Mouse (Mus musculus): Measurements from ENCODE around the gene Dedd. TPM values are rescaled to one million over a fixed set of nuclear protein-coding genes. Genes with fewer than 3 reads are reported as not detected.

The Dedd gene
- polyA plus RNA-seq, 1 experiment = 25.7 TPM

GRCm38 (mm10) chr1:171329433-171330215 is 679 bp downstream of the Dedd start:
- 3% methylated on average over 43 of the region's 61 CpGs for WGBS
- peaks cover 3% of the 10 kb centered on the region for H3K4me1 ChIP-seq (ENCODE audit: control insufficient read depth, insufficient read depth, insufficient read length)

GRCm38 (mm10) chr1:171330216-171330560 is 1.2 kb downstream of the Dedd start:
- Histone ChIP-seq H3K27ac (ENCODE audit: insufficient read depth, low read length) (peak overlapping the region; percentile 37; the same call in 1 of the 2 replicates), H3K36me3 (ENCODE audit: control insufficient read depth, insufficient read depth, low read length) (no peaks in the 10 kb centered on the region), H3K27me3 (ENCODE audit: control insufficient read depth, insufficient read depth, low read length) (no peaks in the 10 kb centered on the region), H3K4me3 (ENCODE audit: extremely low read depth, insufficient read depth, insufficient read length) (peak overlapping the region; percentile 71), H3K4me1 (ENCODE audit: control insufficient read depth, insufficient read depth, insufficient read length) (peaks cover 3% of the 10 kb centered on the region)
- WGBS = 6% methylated on average over 4 of the region's 4 CpGs
- TF ChIP-seq CTCF (IDR thresholded peaks at IDR 0.05; ENCODE audit: extremely low read depth, insufficient read depth, insufficient read length, insufficient replicate concordance) (no peak), POLR2A (IDR thresholded peaks at IDR 0.05; ENCODE audit: low read depth, low read length) (no peak)
- DNase-seq (ENCODE audit: low read depth in 1 of 2, low spot score in 2 of 2) = peak in 1 of 2 experiments; percentile 19

More at GRCm38 (mm10) chr1:171329433-171330215, 679 bp downstream of the Dedd start:
- Histone ChIP-seq H3K36me3 (ENCODE audit: control insufficient read depth, insufficient read depth, low read length) (no peaks in the 10 kb centered on the region), H3K27ac (ENCODE audit: insufficient read depth, low read length) (peak overlapping the region; percentile 94), H3K27me3 (ENCODE audit: control insufficient read depth, insufficient read depth, low read length) (no peaks in the 10 kb centered on the region), H3K4me3 (ENCODE audit: extremely low read depth, insufficient read depth, insufficient read length) (peak overlapping the region; percentile 71)
- no peak for DNase-seq (ENCODE audit: low read depth in 1 of 2, low spot score in 2 of 2)
- TF ChIP-seq POLR2A (IDR thresholded peaks at IDR 0.05; ENCODE audit: low read depth, low read length) (no peak; the same call in none of the 2 replicates), CTCF (IDR thresholded peaks at IDR 0.05; ENCODE audit: extremely low read depth, insufficient read depth, insufficient read length, insufficient replicate concordance) (no peak)

- Histone ChIP-seq H3K27me3 (ENCODE audit: control insufficient read depth, insufficient read depth, low read length) (no peaks in the 10 kb centered on the region), H3K27ac (ENCODE audit: insufficient read depth, low read length) (no peak overlapping the region), H3K4me1 (ENCODE audit: control insufficient read depth, insufficient read depth, insufficient read length) (peaks cover 4% of the 10 kb centered on the region; the same call in 1 of the 2 replicates), H3K36me3 (ENCODE audit: control insufficient read depth, insufficient read depth, low read length) (peaks cover 29% of the 10 kb centered on the region), H3K4me3 (ENCODE audit: extremely low read depth, insufficient read depth, insufficient read length) (no peak overlapping the region)
- 93% methylated on average over 16 of the region's 16 CpGs for WGBS
- no peak for TF ChIP-seq POLR2A (IDR thresholded peaks at IDR 0.05; ENCODE audit: low read depth, low read length)
- TF ChIP-seq CTCF (IDR thresholded peaks at IDR 0.05; ENCODE audit: extremely low read depth, insufficient read depth, insufficient read length, insufficient replicate concordance) = no peak
- DNase-seq (ENCODE audit: low read depth in 1 of 2, low spot score in 2 of 2) = no peak
Measured at GRCm38 (mm10) chr1:171342262-171343207, 13.6 kb downstream of the Dedd start.

- no peak overlapping the region for H3K4me3 ChIP-seq (ENCODE audit: extremely low read depth, insufficient read depth, insufficient read length)
- peaks cover 20% of the 10 kb centered on the region for H3K36me3 ChIP-seq (ENCODE audit: control insufficient read depth, insufficient read depth, low read length)
- WGBS = 90% methylated on average over 8 of the region's 9 CpGs
Measured at GRCm38 (mm10) chr1:171343922-171344677, 15.2 kb downstream of the Dedd start.

DNA sequence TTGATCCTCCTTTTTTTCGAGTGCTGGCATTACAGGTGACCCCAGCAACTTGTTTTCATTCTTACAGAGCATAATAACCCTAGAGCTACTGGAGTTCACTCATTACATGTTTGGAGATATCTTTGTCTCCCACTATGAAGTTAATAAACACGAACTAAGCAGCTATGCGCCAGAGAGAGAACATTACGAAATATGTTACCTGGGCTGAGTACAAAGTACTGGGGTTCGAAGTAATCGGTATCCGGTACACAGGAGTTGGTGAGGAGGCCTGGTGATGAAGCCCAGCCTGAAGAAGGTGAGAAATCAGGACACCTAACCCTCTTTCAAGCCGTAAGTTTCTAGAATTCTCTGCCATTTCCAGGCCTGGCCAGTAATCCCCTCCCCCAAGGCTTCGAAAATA is 15.8 kb downstream of the Dedd start:
- WGBS = 72% methylated on average over 9 of the region's 9 CpGs
- no peak for DNase-seq (ENCODE audit: low read depth in 1 of 2, low spot score in 2 of 2)
- Histone ChIP-seq H3K27me3 (ENCODE audit: control insufficient read depth, insufficient read depth, low read length) (no peaks in the 10 kb centered on the region), H3K4me1 (ENCODE audit: control insufficient read depth, insufficient read depth, insufficient read length) (peaks cover 4% of the 10 kb centered on the region; the same call in 1 of the 2 replicates), H3K4me3 (ENCODE audit: extremely low read depth, insufficient read depth, insufficient read length) (no peak overlapping the region), H3K36me3 (ENCODE audit: control insufficient read depth, insufficient read depth, low read length) (peaks cover 17% of the 10 kb centered on the region), H3K27ac (ENCODE audit: insufficient read depth, low read length) (no peak overlapping the region)
- TF ChIP-seq POLR2A (IDR thresholded peaks at IDR 0.05; ENCODE audit: low read depth, low read length) = no peak

More at GRCm38 (mm10) chr1:171343922-171344677, 15.2 kb downstream of the Dedd start:
- no peak overlapping the region for H3K27ac ChIP-seq (ENCODE audit: insufficient read depth, low read length)
- no peaks in the 10 kb centered on the region for H3K27me3 ChIP-seq (ENCODE audit: control insufficient read depth, insufficient read depth, low read length)
- H3K4me1 ChIP-seq (ENCODE audit: control insufficient read depth, insufficient read depth, insufficient read length) = peaks cover 4% of the 10 kb centered on the region; the same call in 1 of the 2 replicates
- DNase-seq (ENCODE audit: low read depth in 1 of 2, low spot score in 2 of 2) = no peak
- TF ChIP-seq POLR2A (IDR thresholded peaks at IDR 0.05; ENCODE audit: low read depth, low read length) (no peak), CTCF (IDR thresholded peaks at IDR 0.05; ENCODE audit: extremely low read depth, insufficient read depth, insufficient read length, insufficient replicate concordance) (no peak)
